Mouse (Mus musculus): ENCODE data around the gene Cdc42se2.

GRCm38 (mm10) chr11:54794678-54795077, 7.2 kb upstream of the Cdc42se2 start:
- TF ChIP-seq GATA1 (IDR thresholded peaks at IDR 0.05; ENCODE audit: borderline replicate concordance, low read length): no peak
- TF ChIP-seq FLI1 (IDR thresholded peaks at IDR 0.05; ENCODE audit: low read length): no peak
